Mouse (Mus musculus): ENCODE results near the gene Dhrs2.

DNA sequence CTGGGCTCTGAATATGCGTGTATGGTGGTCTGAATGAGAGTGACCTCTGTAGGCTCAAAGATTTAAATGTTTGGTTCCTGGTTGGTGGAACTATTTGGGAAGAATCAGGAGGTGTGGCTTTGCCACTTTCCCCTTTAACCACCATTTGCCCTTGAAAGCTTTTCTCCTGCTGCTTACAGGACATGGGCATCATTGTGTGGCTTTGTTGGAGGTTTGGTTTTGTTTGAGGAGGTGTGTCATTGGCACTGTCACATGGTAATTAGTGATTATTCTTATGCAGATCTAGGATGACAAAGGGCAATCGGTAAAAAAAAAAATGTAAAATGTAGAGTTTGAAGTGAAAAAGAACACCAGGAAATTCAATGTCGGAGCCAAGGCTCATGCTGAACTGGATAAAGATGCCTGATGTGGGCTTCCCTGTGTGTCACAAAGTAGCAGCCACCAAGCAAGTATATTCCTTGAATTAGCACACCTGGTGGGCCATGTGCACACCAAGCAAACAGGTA is 37.1 kb upstream of the Dhrs2 start:
- TF ChIP-seq CTCF (IDR thresholded peaks at IDR 0.05; ENCODE audit: insufficient read depth, low read depth, low read length) (no peak), POLR2A (IDR thresholded peaks at IDR 0.05; ENCODE audit: insufficient read depth, low read depth, low read length) (no peak)

Measured in olfactory bulb, adult 2 months (tissue).